In the genomic region with DNA sequence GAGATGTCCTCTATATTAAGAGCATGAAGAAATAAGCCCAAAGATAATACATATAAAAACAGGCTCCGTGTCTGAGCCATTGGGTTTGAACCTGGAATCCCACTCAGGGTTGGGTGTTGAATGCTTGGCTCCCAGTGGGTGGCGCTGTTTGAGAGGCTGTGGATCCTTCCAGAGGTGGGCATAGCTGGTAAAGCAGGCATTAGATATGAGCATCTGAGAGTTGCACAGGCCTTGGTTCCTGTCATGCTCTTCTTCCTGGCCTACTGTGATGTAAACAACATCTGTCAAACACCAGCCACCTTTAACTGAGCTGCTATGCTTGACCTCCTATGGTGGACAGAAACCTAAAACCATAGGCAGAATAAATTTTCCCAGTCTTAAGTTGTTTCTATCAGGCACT, we compare ENCODE assay signal across 8 mouse cellular contexts. TPM values are rescaled to one million over a fixed set of nuclear protein-coding genes. Genes with fewer than 3 reads are reported as not detected.
A peak's percentile ranks its signal among the peaks of the same experiment; 100 is the strongest.
DNase-seq lines count a peak whose midpoint lies in the region; ATAC-seq and TF ChIP-seq lines count a peak whose summit lies in the region.

No protein-coding gene starts in this region.

- no peak for TF ChIP-seq EP300 in heart, adult 2 months (IDR thresholded peaks at IDR 0.05; ENCODE audit: insufficient read depth, low read depth, low read length)

- H3K27me3 ChIP-seq in hindbrain, embryonic 10.5 days (ENCODE audit: insufficient read depth, poor library complexity, severe bottlenecking), result peaks cover 59% of the 10 kb centered on the region
- peaks cover 25% of the 10 kb centered on the region for H3K27me3 ChIP-seq in hindbrain, embryonic 12.5 days
- peaks cover 4% of the 10 kb centered on the region for H3K27me3 ChIP-seq in midbrain, embryonic 14.5 days (ENCODE audit: control insufficient read depth, insufficient read depth, low read length)
- peaks cover 57% of the 10 kb centered on the region for H3K27me3 ChIP-seq in midbrain, embryonic 13.5 days
- H3K27me3 ChIP-seq in splenic B cell, adult 2 months (ENCODE audit: control insufficient read depth, insufficient read depth, low read length, poor library complexity, severe bottlenecking), result no peaks in the 10 kb centered on the region
- H3K27me3 ChIP-seq in heart, adult 2 months (ENCODE audit: control insufficient read depth, insufficient read depth, low read length), result no peaks in the 10 kb centered on the region

- H3K9me3 ChIP-seq in hindbrain, embryonic 10.5 days, result no peaks in the 10 kb centered on the region
- no peaks in the 10 kb centered on the region for H3K9me3 ChIP-seq in hindbrain, embryonic 12.5 days (replicated peaks)
- no peaks in the 10 kb centered on the region for H3K9me3 ChIP-seq in midbrain, embryonic 14.5 days (ENCODE audit: control insufficient read depth, low read length)
- H3K9me3 ChIP-seq in midbrain, embryonic 13.5 days, result no peaks in the 10 kb centered on the region

- no peak for TF ChIP-seq CTCF in heart, adult 2 months (IDR thresholded peaks at IDR 0.05)

- no peaks in the 10 kb centered on the region for H3K79me2 ChIP-seq in heart, adult 2 months (replicated peaks; ENCODE audit: control insufficient read depth, insufficient read depth, low read length)

- peaks cover 19% of the 10 kb centered on the region for H3K4me1 ChIP-seq in hindbrain, embryonic 10.5 days (replicated peaks)
- peaks cover 7% of the 10 kb centered on the region; the same call in 1 of the 2 replicates for H3K4me1 ChIP-seq in hindbrain, embryonic 12.5 days
- peaks cover 4% of the 10 kb centered on the region; the same call in 1 of the 2 replicates for H3K4me1 ChIP-seq in midbrain, embryonic 14.5 days (ENCODE audit: control insufficient read depth, insufficient read depth, low read length)
- H3K4me1 ChIP-seq in midbrain, embryonic 13.5 days (replicated peaks), result peaks cover 24% of the 10 kb centered on the region
- H3K4me1 ChIP-seq in heart, adult 2 months (ENCODE audit: control insufficient read depth, insufficient read depth, low read length), result no peaks in the 10 kb centered on the region

- DNase-seq in hindbrain, embryonic 10.5 days (ENCODE audit: low spot score), result peak; percentile 15
- DNase-seq in midbrain, embryonic 14.5 days, result peak; percentile 57
- peak; percentile 37 for DNase-seq in brain, adult 2 months (ENCODE audit: low read depth, low spot score)
- peak; percentile 25 for DNase-seq in splenic B cell, adult 2 months (ENCODE audit: low read depth, low spot score)
- no peak for DNase-seq in heart, adult 2 months
- no peak for DNase-seq in natural killer cell, adult 2 months (ENCODE audit: low spot score in 2 of 2)

- H3K4me3 ChIP-seq in hindbrain, embryonic 10.5 days, result no peak overlapping the region
- H3K4me3 ChIP-seq in hindbrain, embryonic 12.5 days, result no peak overlapping the region
- H3K4me3 ChIP-seq in midbrain, embryonic 14.5 days (replicated peaks; ENCODE audit: low read depth, low read length), result no peak overlapping the region
- no peak overlapping the region for H3K4me3 ChIP-seq in midbrain, embryonic 13.5 days (replicated peaks)
- H3K4me3 ChIP-seq in heart, adult 2 months, result no peak overlapping the region

- H3K27ac ChIP-seq in hindbrain, embryonic 10.5 days, result no peak overlapping the region
- H3K27ac ChIP-seq in hindbrain, embryonic 12.5 days, result no peak overlapping the region
- H3K27ac ChIP-seq in midbrain, embryonic 14.5 days (replicated peaks; ENCODE audit: low read depth, low read length), result no peak overlapping the region
- H3K27ac ChIP-seq in midbrain, embryonic 13.5 days, result no peak overlapping the region
- H3K27ac ChIP-seq in heart, adult 2 months, result no peak overlapping the region

- H3K4me2 ChIP-seq in hindbrain, embryonic 12.5 days (replicated peaks), result no peak overlapping the region
- no peak overlapping the region for H3K4me2 ChIP-seq in midbrain, embryonic 14.5 days (ENCODE audit: low read length)
- H3K4me2 ChIP-seq in midbrain, embryonic 13.5 days (replicated peaks), result no peak overlapping the region

- no peaks in the 10 kb centered on the region for H3K36me3 ChIP-seq in hindbrain, embryonic 10.5 days
- no peaks in the 10 kb centered on the region for H3K36me3 ChIP-seq in hindbrain, embryonic 12.5 days
- no peaks in the 10 kb centered on the region for H3K36me3 ChIP-seq in midbrain, embryonic 14.5 days (ENCODE audit: control insufficient read depth, insufficient read depth, low read length)
- no peaks in the 10 kb centered on the region for H3K36me3 ChIP-seq in midbrain, embryonic 13.5 days
- H3K36me3 ChIP-seq in splenic B cell, adult 2 months (ENCODE audit: control insufficient read depth, insufficient read depth, low read length, poor library complexity, severe bottlenecking), result peaks cover 4% of the 10 kb centered on the region
- H3K36me3 ChIP-seq in heart, adult 2 months (ENCODE audit: control insufficient read depth, insufficient read depth, low read length), result no peaks in the 10 kb centered on the region

- ATAC-seq in hindbrain, embryonic 12.5 days (ENCODE audit: low FRiP score), result no peak
- no peak for ATAC-seq in midbrain, embryonic 14.5 days (ENCODE audit: low FRiP score, low TSS enrichment)
- ATAC-seq in midbrain, embryonic 13.5 days, result no peak

- no peak for TF ChIP-seq POLR2A in heart, adult 2 months (IDR thresholded peaks at IDR 0.05; ENCODE audit: insufficient read depth, low read depth, low read length)

- WGBS in hindbrain, embryonic 10.5 days, result 42% methylated on average over 2 of the region's 2 CpGs
- WGBS in hindbrain, embryonic 12.5 days, result 38% methylated on average over 2 of the region's 2 CpGs
- WGBS in midbrain, embryonic 14.5 days, result 36% methylated on average over 2 of the region's 2 CpGs
- WGBS in midbrain, embryonic 13.5 days, result 38% methylated on average over 2 of the region's 2 CpGs
- 39% methylated on average over 2 of the region's 2 CpGs for WGBS in heart, adult 2 months

- H3K9ac ChIP-seq in hindbrain, embryonic 12.5 days, result no peak overlapping the region
- H3K9ac ChIP-seq in midbrain, embryonic 14.5 days (replicated peaks; ENCODE audit: low read length), result no peak overlapping the region
- no peak overlapping the region for H3K9ac ChIP-seq in midbrain, embryonic 13.5 days (replicated peaks)
- no peak overlapping the region for H3K9ac ChIP-seq in heart, adult 2 months (ENCODE audit: low read depth, low read length)

- intact Hi-C loops in heart, adult 2 months (cut with DNase I), result no loop called here

RNA-seq across cellular contexts. Expression of a gene that starts 38.7 kb away (rescaled TPM):
- 1.3 and 1.6 TPM in 2 replicates for polyA plus RNA-seq in hindbrain, embryonic 10.5 days (2016; fragmentation: Nextera tagmentation; extraction: Ambion mirVana)
- polyA plus RNA-seq in hindbrain, embryonic 12.5 days (2016; fragmentation: Nextera tagmentation; extraction: Ambion mirVana), result 2.7 TPM in 2 replicates
- polyA plus RNA-seq in midbrain, embryonic 14.5 days (2014; fragmentation: Nextera tagmentation; extraction: Ambion mirVana), result 3.7 TPM in 2 replicates
- polyA plus RNA-seq in midbrain, embryonic 13.5 days (2015; fragmentation: Nextera tagmentation; extraction: Ambion mirVana), result 3.2 and 3.4 TPM in 2 replicates
- not detected for total RNA-seq in heart, adult 2 months (2021)
- polyA plus RNA-seq in heart, adult 2 months (2012; rRNA removed), result 0.06 TPM in 2 replicates

Comparison
In these comparisons a context has a peak if more than half of its experiments do, and no peak if none do; other contexts are left out.
1. DNase-seq: peak in hindbrain, embryonic 10.5 days (single experiment), midbrain, embryonic 14.5 days (single experiment), brain, adult 2 months (single experiment) and splenic B cell, adult 2 months (single experiment); none in heart, adult 2 months (0 of 2) and natural killer cell, adult 2 months (0 of 2).